Mouse (Mus musculus): Measurements from ENCODE around the gene Gm17349. TPM values are rescaled to one million over a fixed set of nuclear protein-coding genes. Genes with fewer than 3 reads are reported as not detected.
"Not testable (repeated sequence)": the region's sequence is repeated elsewhere in the genome, so short reads cannot be mapped to it uniquely, and the experiment has no call there.

Gm17349 gene
- polyA plus RNA-seq, 1 experiment from 2014 or later, result not detected

DNA sequence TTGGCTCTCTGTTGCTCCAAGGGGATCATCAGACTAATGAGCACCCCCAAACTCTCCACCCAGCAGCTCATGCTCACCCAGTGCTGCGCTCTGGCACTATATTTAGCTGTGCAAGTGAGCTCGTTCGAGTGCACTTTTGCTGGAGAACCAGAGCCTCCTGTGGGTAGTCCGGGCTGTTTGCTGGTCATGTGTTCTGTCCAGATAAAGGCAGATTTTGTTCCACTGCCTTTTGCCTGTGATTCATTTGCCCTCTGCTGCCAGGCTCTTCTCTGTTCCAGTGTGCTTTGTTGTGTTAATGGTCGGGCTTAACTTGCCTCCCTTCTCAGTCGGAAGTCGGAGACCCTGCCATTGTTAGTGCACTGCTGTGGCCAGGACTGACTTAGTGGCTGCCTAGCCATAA, 409 bp downstream of the Gm17349 start:
- peak overlapping the region; percentile 95 for H3K27ac ChIP-seq (replicated peaks)
- H3K36me3 ChIP-seq, result peaks cover 56% of the 10 kb centered on the region
- H3K27me3 ChIP-seq (replicated peaks), result no peaks in the 10 kb centered on the region
- no peaks in the 10 kb centered on the region for H3K9me3 ChIP-seq
- no peak; the same call in 1 of the 2 replicates for ATAC-seq (ENCODE audit: extremely low read depth, insufficient number of reproducible peaks, low FRiP score, low TSS enrichment)
- H3K4me2 ChIP-seq, result peak overlapping the region; percentile 79
- peak overlapping the region; percentile 69 for H3K4me3 ChIP-seq
- 24% methylated on average over 7 of the region's 7 CpGs for WGBS
- peak overlapping the region; percentile 90 for H3K9ac ChIP-seq
- H3K4me1 ChIP-seq, result peaks cover 47% of the 10 kb centered on the region

DNA sequence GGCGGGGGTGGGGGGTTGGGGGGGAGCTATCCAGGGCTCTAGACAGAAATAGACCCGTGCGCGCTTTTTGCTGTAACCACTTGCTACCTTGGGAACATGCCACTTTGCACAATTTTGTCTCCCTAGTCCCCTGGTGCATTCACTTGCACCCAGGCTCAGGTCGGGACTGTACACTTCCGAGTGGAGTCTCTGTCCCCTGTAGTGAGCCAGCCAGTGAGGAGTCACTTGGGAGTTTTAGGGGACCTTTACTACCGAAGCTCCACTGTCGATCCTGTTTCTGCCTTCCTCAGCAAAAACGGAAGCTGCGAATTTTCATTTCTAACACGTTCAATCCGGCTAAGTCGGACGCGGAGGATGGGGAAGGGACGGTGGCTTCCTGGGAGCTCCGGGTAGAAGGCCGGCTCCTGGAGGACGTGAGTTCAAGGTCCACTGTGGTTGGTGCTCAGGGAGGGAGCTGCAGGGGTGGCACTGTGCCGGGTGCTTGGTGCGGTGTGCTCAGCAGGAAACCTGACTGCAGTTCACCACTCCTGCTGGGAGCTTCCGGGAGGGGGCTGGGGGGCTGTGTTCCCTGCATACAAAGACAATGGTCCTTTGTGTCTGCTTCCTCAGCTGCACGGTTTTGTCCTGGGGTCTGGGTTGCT, 1.1 kb downstream of the Gm17349 start:
- H3K36me3 ChIP-seq, result peaks cover 49% of the 10 kb centered on the region
- peak overlapping the region; percentile 69 for H3K4me3 ChIP-seq
- ATAC-seq (ENCODE audit: extremely low read depth, insufficient number of reproducible peaks, low FRiP score, low TSS enrichment), result no peak
- WGBS, result 51% methylated on average over 23 of the region's 23 CpGs
- no peaks in the 10 kb centered on the region for H3K9me3 ChIP-seq
- peaks cover 47% of the 10 kb centered on the region for H3K4me1 ChIP-seq
- no peaks in the 10 kb centered on the region for H3K27me3 ChIP-seq (replicated peaks)
- peak overlapping the region; percentile 95 for H3K27ac ChIP-seq (replicated peaks)
- H3K9ac ChIP-seq, result peak overlapping the region; percentile 90
- H3K4me2 ChIP-seq, result peak overlapping the region; percentile 79

DNA sequence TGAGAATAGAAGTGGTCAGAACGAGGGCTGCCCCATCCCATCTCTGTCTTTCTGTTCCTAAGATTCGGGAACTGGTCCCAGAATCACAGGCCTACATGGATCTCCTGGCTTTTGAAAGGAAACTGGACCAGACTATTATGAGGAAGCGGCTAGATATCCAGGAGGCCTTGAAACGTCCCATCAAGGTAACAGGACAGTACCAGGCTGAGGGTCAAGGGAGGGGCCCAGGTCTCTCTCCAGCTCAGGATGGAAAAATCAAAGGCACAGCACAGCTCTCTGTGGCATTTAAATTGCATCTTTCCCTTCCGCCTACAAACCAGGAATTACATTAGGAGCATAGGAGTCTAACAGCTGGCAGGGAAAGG, 1.6 kb downstream of the Gm17349 start:
- Histone ChIP-seq H3K9me3 (no peaks in the 10 kb centered on the region), H3K4me1 (peaks cover 51% of the 10 kb centered on the region), H3K27ac (replicated peaks) (peak overlapping the region; percentile 95), H3K36me3 (peaks cover 44% of the 10 kb centered on the region), H3K9ac (peak overlapping the region; percentile 90), H3K4me2 (peak overlapping the region; percentile 79), H3K4me3 (peak overlapping the region; percentile 69), H3K27me3 (replicated peaks) (peaks cover 3% of the 10 kb centered on the region; the same call in 1 of the 2 replicates)
- 62% methylated on average over 5 of the region's 5 CpGs for WGBS
- ATAC-seq (ENCODE audit: extremely low read depth, insufficient number of reproducible peaks, low FRiP score, low TSS enrichment), result no peak

DNA sequence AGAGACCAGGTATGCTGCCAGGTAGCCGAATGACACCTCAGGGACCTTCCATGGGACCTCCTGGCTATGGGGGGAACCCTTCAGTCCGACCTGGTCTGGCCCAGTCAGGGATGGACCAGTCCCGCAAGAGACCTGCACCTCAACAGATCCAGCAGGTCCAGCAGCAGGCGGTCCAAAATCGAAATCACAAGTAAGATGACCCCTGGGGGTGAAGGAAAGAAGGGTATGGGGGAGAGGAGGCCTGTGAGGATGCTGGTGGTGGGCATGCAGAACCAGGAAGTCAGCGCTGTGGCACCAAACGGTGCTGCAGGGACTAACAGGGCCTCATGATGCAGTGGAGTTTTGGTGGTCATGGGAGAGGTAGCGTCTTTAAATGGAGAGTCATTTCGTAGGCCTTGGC, 2.2 kb downstream of the Gm17349 start:
- Histone ChIP-seq H3K27me3 (replicated peaks) (peaks cover 8% of the 10 kb centered on the region), H3K27ac (replicated peaks) (peak overlapping the region; percentile 95), H3K36me3 (peaks cover 39% of the 10 kb centered on the region), H3K4me1 (peaks cover 53% of the 10 kb centered on the region), H3K4me2 (peak overlapping the region; percentile 79), H3K9me3 (no peaks in the 10 kb centered on the region), H3K9ac (peak overlapping the region; percentile 90), H3K4me3 (peak overlapping the region; percentile 69)
- 68% methylated on average over 9 of the region's 9 CpGs for WGBS
- ATAC-seq (ENCODE audit: extremely low read depth, insufficient number of reproducible peaks, low FRiP score, low TSS enrichment), result no peak

DNA sequence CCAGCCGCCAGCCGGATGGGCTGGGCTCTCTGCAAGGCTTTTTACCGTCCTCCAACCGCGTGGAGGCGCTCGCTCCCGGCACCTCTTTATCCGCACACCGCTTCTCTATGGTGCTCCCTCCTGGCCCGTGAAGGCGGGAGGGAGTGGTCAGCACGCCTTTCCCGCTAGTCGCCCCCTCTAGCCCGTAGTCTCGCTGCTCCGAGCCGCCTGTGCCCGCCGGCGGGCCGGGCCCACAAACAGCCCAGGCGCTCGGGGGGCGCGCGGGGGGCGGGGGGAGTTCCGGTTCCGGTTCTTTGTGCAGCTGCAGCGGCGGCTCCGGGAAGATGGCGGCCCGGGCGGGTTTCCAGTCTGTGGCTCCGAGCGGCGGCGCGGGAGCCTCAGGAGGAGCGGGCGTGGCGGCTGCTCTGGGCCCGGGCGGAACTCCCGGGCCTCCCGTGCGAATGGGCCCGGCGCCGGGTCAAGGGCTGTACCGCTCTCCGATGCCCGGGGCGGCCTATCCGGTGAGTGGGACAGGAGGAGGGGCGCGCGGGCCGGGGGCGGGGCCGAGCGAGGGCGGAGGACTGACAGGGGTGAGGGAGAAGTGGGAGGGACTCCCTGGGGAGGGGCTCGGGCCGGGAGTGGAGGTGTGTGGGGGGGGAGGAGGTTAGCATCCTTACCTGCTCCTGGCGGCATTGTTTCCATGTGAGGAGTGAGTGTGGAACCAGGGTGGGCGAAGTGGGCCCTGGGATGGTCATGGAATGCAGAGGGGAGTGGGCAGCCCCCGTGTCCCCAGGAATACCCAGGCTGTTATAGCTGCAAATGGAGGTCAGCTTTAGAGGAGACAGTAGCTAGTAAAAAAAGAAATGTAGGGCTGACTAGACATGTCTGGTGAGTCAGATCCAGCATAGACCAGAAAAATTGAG, 3.0 kb downstream of the Gm17349 start, which contains the start of gene Smarcd1:
Gene Smarcd1, plus strand, starts transcription at position 131 of the 902 bp plus-strand sequence.
- WGBS, result under 1% methylated on average over 71 of the region's 71 CpGs
- peaks cover 30% of the 10 kb centered on the region for H3K36me3 ChIP-seq
- ATAC-seq (ENCODE audit: extremely low read depth, insufficient number of reproducible peaks, low FRiP score, low TSS enrichment), result peak; percentile 86
- peak within 1 kb of the TSS; percentile 79 for H3K4me2 ChIP-seq
- H3K4me3 ChIP-seq, result peak within 1 kb of the TSS; percentile 69
- H3K9ac ChIP-seq, result peak within 1 kb of the TSS; percentile 90
- H3K27me3 ChIP-seq (replicated peaks), result peaks cover 17% of the 10 kb centered on the region
- H3K27ac ChIP-seq (replicated peaks), result peak within 1 kb of the TSS; percentile 95
- peaks cover 53% of the 10 kb centered on the region for H3K4me1 ChIP-seq
- H3K9me3 ChIP-seq, result no peaks in the 10 kb centered on the region

DNA sequence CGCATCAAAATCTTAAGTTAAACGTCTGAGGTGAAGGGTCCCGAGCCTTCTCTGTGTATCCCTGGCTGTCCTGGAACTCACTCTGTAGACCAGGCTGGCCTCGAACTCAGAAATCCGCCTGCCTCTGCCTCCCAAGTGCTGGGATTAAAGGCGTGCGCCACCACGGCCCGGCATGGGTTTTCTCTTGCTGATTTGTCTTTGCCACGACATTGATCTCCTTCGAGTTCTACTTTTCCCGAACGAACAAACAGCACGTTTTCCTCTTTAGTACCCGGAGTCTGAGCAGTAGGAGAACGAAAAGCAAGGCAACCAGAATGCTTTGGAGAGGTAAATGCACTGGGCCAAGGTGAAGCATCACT, 3.7 kb downstream of the Gm17349 start:
- Histone ChIP-seq H3K4me3 (peak overlapping the region; percentile 69), H3K4me2 (peak overlapping the region; percentile 79), H3K27ac (replicated peaks) (peak overlapping the region; percentile 95), H3K27me3 (replicated peaks) (peaks cover 23% of the 10 kb centered on the region), H3K4me1 (peaks cover 53% of the 10 kb centered on the region), H3K9ac (peak overlapping the region; percentile 90), H3K36me3 (peaks cover 24% of the 10 kb centered on the region)
- H3K9me3 ChIP-seq; ATAC-seq (ENCODE audit: extremely low read depth, insufficient number of reproducible peaks, low FRiP score, low TSS enrichment): not testable (repeated sequence)
- 39% methylated on average over 16 of the region's 16 CpGs for WGBS

DNA sequence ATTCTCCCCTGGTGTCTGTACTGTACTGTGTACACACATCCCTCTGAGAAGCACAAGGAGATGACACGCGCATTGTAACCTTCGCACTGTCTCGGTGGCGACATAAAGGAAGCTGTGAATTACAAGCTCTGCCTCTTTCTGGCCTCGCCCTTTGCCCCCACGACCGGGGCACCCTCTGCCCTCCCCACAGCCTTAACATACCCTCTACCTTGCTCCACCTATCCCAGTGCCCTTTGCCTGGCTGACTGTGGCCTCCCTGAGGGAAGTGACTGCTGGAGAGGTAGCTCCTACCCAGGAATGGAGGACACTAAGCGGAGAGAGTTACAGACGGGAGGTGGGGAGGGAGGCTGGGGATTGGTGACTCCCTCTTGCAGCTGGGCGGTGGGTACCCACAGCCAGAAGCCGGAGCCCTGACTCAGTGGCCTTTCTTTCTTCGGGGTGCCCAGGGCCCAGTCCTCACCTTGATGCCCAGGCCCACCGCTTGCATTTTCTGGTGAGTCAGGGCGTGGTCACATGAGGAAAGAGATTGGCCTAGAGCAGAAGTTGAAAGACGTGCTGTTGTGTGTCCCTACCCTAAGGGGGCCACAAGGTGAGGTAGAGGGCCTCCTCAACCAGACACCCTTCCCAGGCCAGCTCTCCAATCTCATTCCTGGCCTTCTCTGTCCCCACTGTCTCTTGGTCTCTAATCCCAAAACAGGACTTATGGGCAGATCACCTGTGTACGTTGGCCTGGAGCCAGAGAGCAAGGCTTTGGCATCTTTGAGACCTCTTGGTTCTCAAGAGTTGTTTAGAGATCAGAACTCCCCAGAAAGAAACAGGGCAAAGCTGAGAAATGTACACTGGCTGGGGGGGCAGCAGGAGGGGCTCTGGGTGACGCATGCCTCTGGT, 4.8 kb downstream of the Gm17349 start:
- 80% methylated on average over 18 of the region's 18 CpGs for WGBS
- Histone ChIP-seq H3K36me3 (peaks cover 14% of the 10 kb centered on the region), H3K27ac (replicated peaks) (no peak overlapping the region), H3K27me3 (replicated peaks) (peaks cover 29% of the 10 kb centered on the region), H3K4me2 (no peak overlapping the region), H3K4me1 (peaks cover 46% of the 10 kb centered on the region), H3K9ac (peak overlapping the region; percentile 50; the same call in 1 of the 2 replicates), H3K9me3 (no peaks in the 10 kb centered on the region), H3K4me3 (no peak overlapping the region)
- ATAC-seq (ENCODE audit: extremely low read depth, insufficient number of reproducible peaks, low FRiP score, low TSS enrichment), result no peak

DNA sequence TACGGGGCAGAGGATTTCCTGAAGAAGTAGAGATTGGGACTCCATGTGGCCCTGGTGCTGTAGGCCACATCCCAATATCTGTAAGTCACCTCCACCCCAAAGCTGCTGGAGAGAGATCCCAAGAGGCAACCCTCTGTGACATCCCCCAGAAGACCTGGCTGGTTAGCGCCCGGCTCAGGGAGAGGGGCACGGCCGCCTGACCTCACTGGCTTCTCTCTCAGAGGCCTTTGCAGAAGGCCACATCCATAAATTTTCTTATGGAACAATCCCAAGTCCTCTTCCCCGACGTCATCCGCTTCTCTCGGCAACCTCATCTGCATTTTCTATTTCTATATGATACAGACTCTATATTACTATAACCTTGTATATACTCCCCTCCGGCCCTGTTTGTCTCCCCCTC, 5.6 kb downstream of the Gm17349 start:
- H3K4me3 ChIP-seq, result no peak overlapping the region
- peaks cover 48% of the 10 kb centered on the region for H3K4me1 ChIP-seq
- no peak for ATAC-seq (ENCODE audit: extremely low read depth, insufficient number of reproducible peaks, low FRiP score, low TSS enrichment)
- no peak overlapping the region for H3K27ac ChIP-seq (replicated peaks)
- H3K27me3 ChIP-seq (replicated peaks), result peaks cover 29% of the 10 kb centered on the region
- H3K36me3 ChIP-seq, result peaks cover 13% of the 10 kb centered on the region
- 80% methylated on average over 10 of the region's 10 CpGs for WGBS
- no peak overlapping the region for H3K9ac ChIP-seq
- H3K9me3 ChIP-seq, result no peaks in the 10 kb centered on the region
- no peak overlapping the region for H3K4me2 ChIP-seq

DNA sequence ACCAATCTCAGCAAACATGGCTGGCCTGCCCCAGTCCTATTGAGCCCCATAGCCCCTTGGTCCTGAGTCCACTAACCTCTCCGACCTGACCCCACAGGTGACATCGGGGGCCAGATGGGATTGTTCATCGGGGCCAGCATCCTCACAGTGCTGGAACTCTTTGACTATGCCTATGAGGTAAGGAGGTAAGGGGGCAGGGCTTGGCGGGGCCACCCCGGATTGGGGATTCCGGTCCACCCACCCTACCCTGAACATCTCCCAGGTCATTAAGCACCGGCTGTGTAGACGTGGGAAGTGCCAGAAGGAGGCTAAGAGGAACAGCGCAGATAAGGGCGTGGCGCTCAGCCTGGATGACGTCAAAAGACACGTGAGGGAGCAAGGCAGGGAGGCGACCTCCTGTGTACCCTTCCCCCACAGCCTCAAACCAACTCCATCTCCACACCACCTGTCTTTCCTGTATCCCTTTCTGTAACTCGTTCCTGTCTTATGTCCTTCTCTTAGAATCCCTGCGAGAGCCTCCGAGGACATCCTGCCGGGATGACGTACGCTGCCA, 6.7 kb downstream of the Gm17349 start:
- no peak for ATAC-seq (ENCODE audit: extremely low read depth, insufficient number of reproducible peaks, low FRiP score, low TSS enrichment)
- Histone ChIP-seq H3K4me2 (no peak overlapping the region; the same call in 1 of the 2 replicates), H3K9ac (no peak overlapping the region; the same call in 1 of the 2 replicates), H3K9me3 (no peaks in the 10 kb centered on the region), H3K27ac (replicated peaks) (no peak overlapping the region), H3K4me3 (no peak overlapping the region), H3K27me3 (replicated peaks) (peaks cover 32% of the 10 kb centered on the region), H3K4me1 (peaks cover 40% of the 10 kb centered on the region), H3K36me3 (peaks cover 3% of the 10 kb centered on the region; the same call in 1 of the 2 replicates)
- WGBS, result 33% methylated on average over 20 of the region's 20 CpGs

DNA sequence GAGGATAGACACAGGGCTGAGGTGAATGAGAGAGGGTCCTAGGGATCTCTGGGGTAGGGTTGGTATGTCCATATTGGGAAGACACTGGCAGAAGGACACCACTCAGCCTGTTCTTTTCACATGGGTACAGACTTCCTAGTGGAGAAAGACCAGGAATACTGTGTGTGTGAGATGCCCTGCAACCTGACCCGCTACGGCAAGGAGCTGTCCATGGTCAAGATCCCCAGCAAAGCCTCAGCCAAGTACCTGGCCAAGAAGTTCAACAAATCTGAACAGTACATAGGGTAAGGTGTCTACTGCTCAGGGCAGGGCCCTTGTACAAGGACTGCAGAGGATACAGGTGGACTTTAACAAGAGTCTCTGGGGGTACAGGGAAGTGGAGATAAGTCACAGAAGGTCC, 8.0 kb downstream of the Gm17349 start:
- Histone ChIP-seq H3K27me3 (replicated peaks) (peaks cover 41% of the 10 kb centered on the region), H3K4me3 (no peak overlapping the region), H3K4me1 (peaks cover 29% of the 10 kb centered on the region), H3K36me3 (no peaks in the 10 kb centered on the region), H3K27ac (replicated peaks) (no peak overlapping the region), H3K9ac (no peak overlapping the region), H3K4me2 (no peak overlapping the region), H3K9me3 (no peaks in the 10 kb centered on the region)
- ATAC-seq (ENCODE audit: extremely low read depth, insufficient number of reproducible peaks, low FRiP score, low TSS enrichment), result no peak
- 10% methylated on average over 2 of the region's 2 CpGs for WGBS
